Mouse (Mus musculus): ENCODE measurements around the gene Prpf6.

DNA sequence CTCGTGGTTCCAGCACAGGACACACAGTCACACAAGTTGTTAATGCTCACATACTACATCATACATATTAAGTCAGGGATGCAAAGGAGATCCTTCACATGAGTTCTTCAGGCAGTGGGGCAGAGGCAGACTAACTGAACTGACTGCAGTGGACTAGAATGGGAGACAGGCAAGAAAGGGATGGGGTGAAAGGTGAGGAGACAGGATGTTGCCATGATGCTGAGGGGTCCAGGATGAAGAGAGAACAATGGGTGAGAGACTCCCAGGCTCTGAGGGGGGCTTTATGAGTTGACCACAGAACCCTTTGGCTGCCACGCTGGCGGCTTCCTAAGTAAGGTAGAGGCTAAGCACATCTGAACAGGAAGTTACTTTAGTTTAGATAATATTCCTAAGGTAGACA, 102.9 kb downstream of the Prpf6 start:
- TF ChIP-seq CTCF (IDR thresholded peaks at IDR 0.05; ENCODE audit: extremely low read depth, insufficient read length, insufficient replicate concordance, low read depth, low read length) (no peak), POLR2A (IDR thresholded peaks at IDR 0.05; ENCODE audit: low read depth, low read length) (no peak)

Data from small intestine, adult 2 months (tissue).